Mouse (Mus musculus): ENCODE data around the gene Gm3012.
"Not testable (repeated sequence)": the region's sequence is repeated elsewhere in the genome, so short reads cannot be mapped to it uniquely, and the experiment has no call there.

DNA sequence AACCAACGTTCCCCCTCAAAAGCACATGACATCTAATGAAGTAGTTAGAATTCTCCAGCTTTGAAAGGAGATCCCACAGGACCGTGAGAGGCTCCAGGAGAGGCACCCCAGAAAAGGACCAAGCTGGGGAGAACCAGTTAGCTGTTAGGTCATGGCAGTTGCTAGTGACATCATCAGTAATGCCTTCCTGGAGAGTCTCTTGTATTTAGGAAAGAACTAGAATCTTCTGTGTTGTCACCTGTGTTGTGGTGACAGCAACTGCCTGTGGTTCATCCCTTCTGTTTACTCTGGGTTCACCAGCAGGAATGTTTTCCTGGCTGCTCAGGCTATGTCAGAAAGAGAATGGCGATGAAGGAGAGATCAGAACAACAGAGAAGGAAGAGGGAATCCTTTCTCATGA lies 54.2 kb downstream of the Gm3012 start, which contains the start of gene Gm3043:
- not testable (repeated sequence) for TF ChIP-seq GATA1, TAL1 (IDR thresholded peaks at IDR 0.05; ENCODE audit: low read length)

Data from erythroblast, embryonic 14.5 days (primary cell).